Mouse (Mus musculus) heart, postnatal 14 days (tissue): Measurements from ENCODE around the gene Olfr1141. TPM values are rescaled to one million over a fixed set of nuclear protein-coding genes. Genes with fewer than 3 reads are reported as not detected.

Source experiments
- DNase-seq, 2 experiments: peaks; one replicate each; pipeline ENCODE4 v3.0.0; 2021 to 2022
- intact Hi-C: fragments of 180-260 bp; cut with DNase I; formaldehyde crosslinking; loops from one replicate; pipeline ENCODE4 v1.15.1; 2025
- long read RNA-seq, 2 experiments: library from polyadenylated mRNA; stranded (forward); transcript quantifications; one replicate each; pipeline ENCODE4 v2.0.0; 2021
- total RNA-seq, 2 experiments: library from RNA; stranded (reverse); gene quantifications; 2 replicates each; pipeline ENCODE4 v1.2.3; 2021

The Olfr1141 gene
- total RNA-seq: not detected
- long read RNA-seq, experiment 1: 0 reads
- long read RNA-seq, experiment 2: 0 reads

GRCm38 (mm10) chr2:87753891-87754290 is at the start of gene Olfr1141:
Gene Olfr1141, minus strand, starts transcription at chr2:87753991.
- intact Hi-C loops: no loop called here
- no peak for DNase-seq

DNA sequence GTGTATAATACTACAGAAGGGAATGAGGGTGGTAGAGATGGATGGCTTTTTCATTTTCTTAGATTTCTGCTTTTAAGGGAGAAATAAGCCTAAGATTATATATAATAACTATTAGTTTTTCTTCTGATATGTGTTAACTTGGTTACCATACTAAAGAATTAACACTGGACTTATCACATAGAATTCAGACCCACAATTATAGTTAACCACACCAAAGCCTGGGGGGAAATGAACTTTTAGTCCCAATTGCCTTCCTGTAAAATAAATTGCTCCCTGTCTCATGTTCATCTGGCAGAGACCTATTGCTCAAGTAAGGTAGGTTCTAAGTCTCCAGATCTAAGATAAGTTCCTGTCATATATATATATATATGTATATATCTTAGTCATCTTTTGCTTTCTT is 46.5 kb upstream of the Olfr1141 start, which contains the start of gene Olfr1143:
Olfr1143 (plus strand) TSS at position 301 of the 400 bp plus-strand sequence.
- DNase-seq: no peak
- intact Hi-C loops: no loop called here

DNA sequence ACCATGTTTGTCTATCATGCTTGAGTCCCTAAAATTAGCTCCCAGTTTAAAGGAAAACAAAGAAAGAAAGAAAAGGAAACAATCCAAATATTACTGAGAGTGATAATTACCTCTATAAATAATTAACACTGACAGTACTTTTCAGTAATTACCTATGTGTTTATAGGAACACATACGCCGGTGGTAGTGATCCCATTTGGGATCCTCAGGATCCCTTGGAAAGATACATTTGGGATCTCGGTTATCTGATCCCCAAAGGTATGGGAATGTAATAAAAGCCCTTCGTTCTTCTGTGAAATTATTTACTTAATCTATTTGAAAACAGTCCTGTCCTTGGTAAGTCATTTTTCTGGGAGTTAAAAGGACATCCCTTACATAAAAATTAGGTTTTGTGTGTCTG is 25.4 kb upstream of the Olfr1141 start, which contains the start of gene Olfr152:
Olfr152 (plus strand) TSS at position 301 of the 400 bp plus-strand sequence.
- no peak for DNase-seq
- intact Hi-C loops: no loop called here

DNA sequence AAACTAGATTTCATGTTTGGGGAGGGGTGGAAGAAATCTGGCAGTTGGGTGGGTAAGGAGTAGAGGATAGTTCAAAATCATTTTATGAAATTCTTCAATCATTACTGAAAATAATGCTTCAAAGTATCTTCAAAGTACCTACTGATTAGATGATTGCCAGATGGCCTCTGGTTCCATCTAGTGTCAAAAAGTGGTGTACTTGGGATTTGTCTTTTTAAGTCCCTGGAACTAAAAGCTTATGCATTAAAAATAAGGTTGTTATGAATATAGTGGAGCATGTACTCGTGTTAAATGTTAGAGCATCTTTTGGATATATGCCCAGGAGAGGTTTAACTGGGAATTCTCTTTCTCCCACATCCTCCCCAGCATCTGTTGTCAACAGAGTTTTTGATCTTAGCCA is 22.4 kb upstream of the Olfr1141 start:
- intact Hi-C loops: no loop called here
- DNase-seq: no peak

GRCm38 (mm10) chr2:87743452-87743851 is 10.3 kb downstream of the Olfr1141 start, which contains the start of gene Olfr1140:
Gene Olfr1140, plus strand, starts transcription at chr2:87743752.
- intact Hi-C loops: no loop called here
- DNase-seq: no peak

DNA sequence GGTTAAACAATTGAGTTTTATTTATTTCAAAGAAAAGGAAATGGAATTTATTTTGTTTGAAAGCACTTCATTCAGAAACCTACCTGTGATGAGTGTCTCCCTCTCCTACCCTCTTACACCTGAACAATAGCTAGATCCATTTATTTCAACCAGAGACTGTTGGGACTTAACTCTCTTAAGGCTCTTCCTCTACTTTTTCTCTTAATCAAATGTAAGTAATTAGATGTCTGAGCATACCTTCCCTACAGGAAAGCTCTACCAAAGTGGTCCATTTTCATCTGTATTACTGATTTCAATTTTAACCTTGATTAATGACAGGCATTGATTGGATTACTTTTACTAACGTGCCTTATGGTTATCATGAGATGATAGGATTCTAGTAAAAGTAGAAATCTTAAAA is 13.9 kb downstream of the Olfr1141 start, which contains the start of gene Olfr1138:
Olfr1138 (minus strand) TSS at position 101 of the 400 bp plus-strand sequence.
- intact Hi-C loops: no loop called here
- DNase-seq: no peak

- no peak for DNase-seq
- intact Hi-C loops: no loop called here
Observed at GRCm38 (mm10) chr2:87713079-87713478, 40.7 kb downstream of the Olfr1141 start, which contains the start of gene Olfr1137. Gene Olfr1137, minus strand, starts transcription at chr2:87713179.

Other genes with a start within 250 kb of the Olfr1141 start
- not detected for gene Pramel6, start 247.4 kb downstream of the Olfr1141 start, total RNA-seq
- gene Olfr153, start 222.2 kb downstream of the Olfr1141 start, total RNA-seq: not detected
- not detected for gene Olfr1128, start 208.4 kb downstream of the Olfr1141 start, total RNA-seq
- gene Olfr1129, start 180.1 kb downstream of the Olfr1141 start, total RNA-seq: not detected
- gene Olfr1130, start 147.8 kb downstream of the Olfr1141 start, total RNA-seq: not detected
- not detected for gene Olfr1131, start 126.9 kb downstream of the Olfr1141 start, total RNA-seq
- not detected for gene Olfr1132, start 116.5 kb downstream of the Olfr1141 start, total RNA-seq
- gene Olfr1133, start 106.6 kb downstream of the Olfr1141 start, total RNA-seq: not detected
- gene Olfr1134, start 95.5 kb downstream of the Olfr1141 start, total RNA-seq: not detected
- gene Olfr1135, start 80.3 kb downstream of the Olfr1141 start, total RNA-seq: not detected
- gene Olfr1136, start 60.0 kb downstream of the Olfr1141 start, total RNA-seq: not detected
- gene Olfr1137, start 40.8 kb downstream of the Olfr1141 start, total RNA-seq: not detected
- gene Olfr1138, start 14.0 kb downstream of the Olfr1141 start, total RNA-seq: not detected
- gene Olfr1140, start 10.2 kb downstream of the Olfr1141 start, total RNA-seq: not detected
- not detected for gene Olfr152, start 25.5 kb upstream of the Olfr1141 start, total RNA-seq
- gene Olfr1143, start 46.6 kb upstream of the Olfr1141 start, total RNA-seq: not detected
- gene Olfr1145, start 55.8 kb upstream of the Olfr1141 start, total RNA-seq: not detected
- not detected for gene Olfr1148, start 76.5 kb upstream of the Olfr1141 start, total RNA-seq
- gene Olfr1150-ps1, start 90.0 kb upstream of the Olfr1141 start, total RNA-seq: not detected
- not detected for gene Olfr1151, start 101.9 kb upstream of the Olfr1141 start, total RNA-seq
- not detected for gene Olfr1152, start 112.5 kb upstream of the Olfr1141 start, total RNA-seq
- gene Olfr1153, start 141.0 kb upstream of the Olfr1141 start, total RNA-seq: not detected
- gene Olfr1154, start 151.2 kb upstream of the Olfr1141 start, total RNA-seq: not detected
- gene Olfr1155, start 191.1 kb upstream of the Olfr1141 start, total RNA-seq: not detected
- gene Olfr1156, start 199.1 kb upstream of the Olfr1141 start, total RNA-seq: not detected
- gene Olfr1157, start 214.3 kb upstream of the Olfr1141 start, total RNA-seq: not detected
- not detected for gene Olfr74, start 220.7 kb upstream of the Olfr1141 start, total RNA-seq
- gene Olfr1158, start 236.1 kb upstream of the Olfr1141 start, total RNA-seq: not detected